Mouse (Mus musculus): ENCODE measurements around the gene Stim2. TPM values are rescaled to one million over a fixed set of nuclear protein-coding genes. Genes with fewer than 3 reads are reported as not detected.

Stim2 gene
- total RNA-seq, 2 experiments from 2014 or later, result 69.1 to 69.9 TPM

Other genes starting within 250 kb of the Stim2 start
- gene Tbc1d19, start 188.9 kb upstream of the Stim2 start, total RNA-seq (2021), result 10 to 100 TPM; 40.6 to 43.5 TPM

Measured in left cerebral cortex, postnatal 25 days (tissue).